Mouse (Mus musculus) kidney, adult 18-20 months (tissue): ENCODE results near the gene Ppp1r12b.
A peak's percentile ranks its signal among the peaks of the same experiment; 100 is the strongest.

Experiments
- DNase-seq: peaks from one replicate; pipeline ENCODE4 v3.0.0; 2021

Ppp1r12b gene

DNA sequence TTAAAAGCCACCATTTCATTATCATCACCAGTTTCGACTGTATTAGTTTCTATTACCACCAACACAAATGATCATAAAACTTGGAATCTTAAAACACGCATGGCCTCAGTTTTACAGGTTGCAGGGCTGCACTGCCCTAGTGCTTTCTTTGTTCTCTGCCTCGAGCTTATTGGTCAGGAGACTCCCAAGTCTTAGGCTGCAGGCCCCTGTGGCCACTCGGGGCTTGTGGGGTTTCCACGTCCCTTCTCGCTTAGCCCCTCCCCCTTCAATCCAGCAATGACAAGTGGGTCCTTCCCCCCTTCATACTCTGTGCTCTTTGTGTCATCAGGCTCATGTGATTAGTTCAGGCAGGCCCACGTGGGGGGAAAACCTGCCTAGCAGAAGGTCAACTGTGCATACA is 167.6 kb downstream of the Ppp1r12b start:
- DNase-seq: no peak

DNA sequence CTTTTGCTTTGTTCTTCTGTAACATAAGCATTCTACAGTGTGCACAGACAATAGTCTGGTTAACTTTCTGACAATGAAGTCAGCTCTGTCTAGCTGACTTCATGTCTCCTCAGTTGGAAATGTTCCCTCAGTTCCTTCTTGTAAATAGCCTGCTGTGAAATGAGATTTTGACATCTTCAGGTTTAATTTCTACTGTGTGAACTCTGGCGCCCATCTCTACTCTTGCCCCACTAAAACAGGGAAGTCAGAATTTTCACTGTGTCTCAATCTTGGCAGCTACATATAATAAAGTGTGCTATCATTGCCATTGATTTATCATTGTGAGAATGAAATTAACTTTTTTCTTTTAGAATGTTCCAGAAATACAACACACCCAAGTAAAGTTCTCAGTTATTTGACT is 170.8 kb downstream of the Ppp1r12b start:
- no peak for DNase-seq

DNA sequence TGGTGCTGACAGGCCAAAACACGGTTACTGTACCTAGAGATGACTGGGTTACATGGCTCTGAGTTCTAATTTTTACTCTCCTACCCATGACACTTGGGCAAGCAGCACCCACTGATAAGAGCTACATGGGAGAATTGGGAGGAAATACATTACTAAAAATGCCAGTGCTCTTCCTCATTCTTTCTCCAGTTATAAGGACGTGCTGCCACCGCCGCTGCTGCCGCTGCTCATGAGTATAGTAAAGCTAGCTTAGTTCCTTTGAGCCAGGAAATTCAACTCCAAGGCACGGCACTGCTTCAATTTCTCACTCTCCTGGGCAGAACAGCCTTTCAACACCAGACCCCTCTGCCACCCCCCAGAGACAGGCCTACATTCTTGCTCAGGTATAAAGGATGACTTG is 171.3 kb downstream of the Ppp1r12b start:
- DNase-seq: no peak

DNA sequence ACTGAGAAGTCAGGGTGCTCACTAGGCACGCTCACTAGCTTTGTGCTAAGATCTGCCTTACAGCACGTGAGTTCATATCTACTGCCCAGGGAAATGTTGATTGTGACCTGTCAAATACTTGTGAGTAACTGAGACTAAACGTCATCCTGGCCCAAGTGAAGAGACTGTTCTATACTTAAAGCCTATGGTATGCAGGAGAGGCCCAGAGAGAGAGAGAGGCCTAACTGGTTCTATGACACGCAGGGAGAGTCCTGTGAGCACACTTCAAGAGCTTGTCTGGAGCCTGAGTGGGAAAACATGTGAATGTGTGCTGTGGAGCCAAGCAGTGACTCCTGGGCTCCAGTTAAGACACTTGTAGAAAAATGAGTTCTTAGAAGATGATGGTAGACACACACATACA is 171.8 kb downstream of the Ppp1r12b start:
- no peak for DNase-seq

DNA sequence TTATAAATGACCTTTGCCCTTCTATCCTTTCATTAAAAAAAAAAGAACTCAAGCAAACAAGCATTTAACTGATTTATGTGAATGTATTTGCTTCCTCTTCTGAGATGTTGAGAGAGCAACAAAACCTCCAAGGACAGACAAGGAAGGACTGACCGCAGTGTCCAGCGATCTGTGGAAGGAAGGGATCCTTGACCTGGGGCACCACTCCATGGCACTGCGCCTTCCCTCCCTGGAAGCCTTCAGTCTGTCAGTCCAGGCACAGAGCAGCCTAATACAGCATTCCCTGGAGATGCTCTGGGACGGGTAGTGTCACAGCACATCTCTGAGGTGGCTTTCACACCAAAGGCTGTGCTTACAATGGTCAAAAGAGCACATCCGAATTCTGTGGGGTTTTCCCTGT is 172.9 kb downstream of the Ppp1r12b start:
- DNase-seq: no peak

DNA sequence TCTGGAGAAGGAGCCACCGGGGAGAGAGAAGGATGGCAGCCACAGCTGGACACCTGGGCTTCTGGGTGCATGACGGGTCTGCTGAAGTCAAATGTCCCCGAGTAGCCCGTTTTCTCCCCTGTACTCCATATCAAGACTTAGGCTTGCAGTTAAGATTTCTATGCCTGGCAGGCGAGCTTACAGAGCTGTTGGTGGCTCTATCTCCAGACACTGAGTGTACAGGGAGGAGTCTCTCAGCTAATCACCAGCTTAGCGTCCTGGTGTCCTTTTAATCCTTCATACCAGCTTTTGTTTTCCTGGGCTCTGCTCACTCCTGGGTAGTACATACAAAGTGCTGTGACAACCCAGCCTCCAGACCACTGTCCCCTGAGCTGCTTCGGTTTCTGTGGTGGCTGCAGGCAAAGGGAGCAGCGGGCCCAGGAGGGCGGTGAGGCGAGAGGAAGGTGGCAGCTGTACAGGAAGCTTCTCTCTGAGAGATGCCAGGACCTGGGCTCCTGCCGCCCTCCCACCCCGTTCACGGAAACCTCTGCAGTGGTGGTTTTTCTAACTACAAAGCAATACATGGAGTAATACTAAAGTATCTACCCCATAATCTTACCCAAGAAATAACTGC is 177.7 kb downstream of the Ppp1r12b start:
- DNase-seq: no peak

DNA sequence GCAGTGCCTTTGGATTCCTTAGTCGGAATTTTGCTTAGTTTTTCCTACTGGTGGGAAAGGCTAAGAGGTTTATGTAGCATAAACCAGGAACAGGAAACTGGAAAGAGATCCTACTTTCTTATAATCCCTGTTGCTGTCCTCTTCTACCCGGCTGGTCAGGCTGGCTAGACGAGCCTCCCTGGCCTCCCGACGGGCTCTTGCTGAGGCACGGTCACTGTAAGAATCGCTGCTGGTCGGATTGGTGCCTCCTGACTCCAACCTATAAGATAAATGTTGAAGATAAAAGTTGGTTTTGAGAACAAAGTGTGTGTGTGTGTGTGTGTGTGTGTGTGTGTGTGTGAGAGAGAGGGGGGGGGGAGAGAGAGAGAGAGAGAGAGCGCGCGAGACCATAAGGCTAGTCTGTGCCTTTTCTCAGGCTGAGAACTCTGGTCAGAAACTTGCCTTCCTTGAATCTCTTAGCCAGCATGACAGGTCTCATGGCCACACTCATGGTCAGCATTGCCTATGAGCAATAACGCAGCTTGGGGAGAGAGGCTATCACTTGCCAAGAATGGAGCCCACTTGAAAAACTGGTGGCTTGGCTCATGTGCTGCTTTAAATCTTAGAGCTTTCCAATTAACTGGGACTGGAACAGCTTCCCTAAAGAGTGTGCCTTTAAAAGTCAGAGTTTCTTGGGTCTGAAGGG is 178.4 kb downstream of the Ppp1r12b start:
- DNase-seq: no peak

DNA sequence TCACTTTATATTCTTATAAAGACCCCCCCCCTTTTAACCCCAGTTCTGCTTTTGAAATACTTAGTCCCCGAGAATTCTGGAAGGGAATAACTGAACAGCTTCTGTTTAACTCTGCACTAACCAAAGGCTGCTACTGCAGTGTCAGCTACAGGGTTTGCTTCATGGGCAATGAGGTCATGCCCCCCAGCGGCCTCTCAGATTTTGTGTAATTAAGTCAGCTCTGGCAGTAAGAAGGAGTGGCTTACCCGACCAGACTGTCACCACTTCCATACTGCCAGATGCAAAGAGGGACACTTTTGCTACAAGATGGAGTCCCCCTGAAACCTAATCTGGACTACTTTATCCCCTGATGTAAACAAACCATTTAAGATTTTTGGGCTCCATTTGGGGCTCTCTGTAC is 180.1 kb downstream of the Ppp1r12b start:
- DNase-seq: no peak

DNA sequence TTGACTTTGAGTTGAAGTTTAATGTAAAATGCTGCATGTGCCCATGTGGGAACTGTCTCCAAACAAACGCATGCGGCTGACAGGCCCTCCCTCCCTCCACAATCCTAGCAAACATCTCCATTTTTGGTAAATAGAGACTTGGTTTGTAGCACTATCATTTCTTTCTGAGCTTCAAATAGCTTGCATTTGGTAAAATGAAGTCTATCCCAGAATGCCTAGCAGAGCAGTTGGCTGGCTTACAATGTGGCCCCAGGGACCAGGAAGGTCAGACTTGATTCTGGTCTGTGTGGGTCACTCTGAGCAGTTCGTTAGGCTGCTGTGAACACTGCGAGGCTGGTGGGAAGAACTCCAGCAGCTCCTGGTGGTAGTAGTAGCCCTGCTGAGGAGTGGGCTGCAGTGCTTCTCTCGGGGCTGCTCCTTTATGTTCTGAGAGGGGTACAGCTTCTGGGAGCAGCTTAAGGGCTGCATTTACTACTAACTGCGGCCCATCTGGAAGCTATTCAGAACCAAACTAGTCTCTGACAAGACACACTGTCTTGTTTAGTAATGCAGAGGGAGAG is 180.9 kb downstream of the Ppp1r12b start:
- DNase-seq: peak; percentile 64

DNA sequence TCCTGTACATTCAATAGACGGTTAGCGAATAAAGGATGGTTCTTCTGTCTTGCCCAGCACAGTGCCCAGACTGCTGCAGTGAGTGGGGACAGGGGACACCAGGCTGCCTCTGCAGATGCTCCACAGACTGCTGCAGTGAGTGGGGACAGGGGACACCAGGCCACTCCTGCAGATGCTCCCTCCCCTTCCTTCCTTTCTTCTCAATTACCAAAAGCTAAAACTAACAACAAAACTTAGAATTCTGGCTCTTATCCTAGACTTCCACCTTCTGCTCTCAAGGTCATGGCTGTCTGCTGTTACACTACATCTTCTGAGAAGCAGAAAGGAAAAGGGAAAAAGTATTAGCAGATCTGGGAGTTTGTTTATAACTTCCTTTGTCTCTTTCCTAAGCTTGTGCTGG is 181.5 kb downstream of the Ppp1r12b start:
- no peak for DNase-seq

DNA sequence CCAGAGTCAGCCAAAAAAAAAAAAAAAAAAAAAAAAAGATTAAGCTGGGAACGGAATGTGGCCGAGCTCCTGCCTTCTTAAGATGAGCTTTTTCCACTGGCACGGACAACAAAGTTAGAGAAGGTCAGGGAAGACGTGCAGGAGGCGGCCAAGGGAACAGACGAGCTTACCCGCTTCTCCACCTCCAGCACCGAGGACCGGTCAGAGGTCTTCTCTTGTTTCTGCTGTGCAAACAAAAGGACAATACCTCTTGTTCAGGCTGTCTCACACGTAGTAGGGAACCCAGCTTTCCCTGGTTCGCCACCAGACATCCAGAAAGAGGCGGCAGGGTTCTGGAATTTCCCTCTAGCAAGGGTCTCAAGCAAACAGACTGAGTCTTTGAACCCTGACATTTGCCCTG is 182.5 kb downstream of the Ppp1r12b start:
- DNase-seq: no peak

DNA sequence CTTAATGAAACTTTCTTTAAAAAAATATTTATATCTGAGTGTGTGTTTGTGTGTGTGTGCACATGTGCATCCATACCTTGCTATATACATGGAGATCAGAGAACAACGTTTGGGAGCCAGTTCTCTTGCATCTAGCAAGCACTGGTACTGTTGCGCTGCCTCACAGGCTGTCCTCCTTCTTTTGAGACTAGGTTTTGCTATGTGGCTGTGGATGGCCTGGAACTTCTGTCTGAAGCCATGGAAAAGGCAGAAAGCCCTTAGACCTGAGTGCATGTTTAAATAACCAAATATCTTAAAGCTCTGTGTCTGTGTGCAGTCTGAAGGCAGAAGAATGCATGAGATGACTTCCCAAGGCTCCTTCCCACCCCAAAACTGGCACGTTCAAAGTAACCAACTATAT is 182.9 kb downstream of the Ppp1r12b start:
- no peak for DNase-seq

DNA sequence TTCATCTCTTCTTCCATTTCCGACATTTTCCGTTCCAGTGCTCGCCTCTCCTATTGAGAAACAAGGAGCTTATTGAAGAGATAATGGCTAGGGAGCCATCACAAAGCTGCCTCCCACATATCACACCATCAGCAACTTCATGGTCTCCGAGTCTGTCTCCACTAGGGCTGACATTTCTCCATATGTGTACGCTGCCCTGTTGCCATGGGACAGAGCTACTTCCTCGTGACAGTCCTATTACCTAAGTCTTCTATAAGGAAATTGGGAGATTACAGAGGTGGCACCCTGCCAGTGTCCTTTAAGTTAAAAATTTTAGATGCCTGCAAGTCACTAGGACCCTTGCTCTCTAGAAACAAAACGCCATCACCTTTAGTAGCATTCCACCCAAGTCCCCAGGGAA is 183.7 kb downstream of the Ppp1r12b start:
- no peak for DNase-seq

DNA sequence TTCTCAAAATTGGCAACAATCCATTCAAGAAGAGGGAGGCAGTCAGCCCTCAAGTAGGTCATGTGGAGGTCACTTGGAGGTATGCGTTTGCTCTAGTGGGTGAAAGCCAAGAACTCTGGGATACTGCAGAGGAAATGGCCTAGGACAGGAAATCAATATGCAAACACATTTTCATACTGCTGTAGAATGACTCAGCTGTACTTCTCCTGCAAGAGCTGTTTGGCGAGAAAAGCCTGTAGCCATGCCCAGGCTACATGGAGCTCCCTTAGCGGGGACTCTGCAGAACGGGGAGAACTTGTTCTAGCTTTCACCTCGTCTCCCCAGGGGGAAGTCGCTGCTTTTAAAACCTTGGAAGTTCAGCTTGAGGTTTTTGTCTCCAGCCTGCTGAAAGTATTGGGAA is 184.4 kb downstream of the Ppp1r12b start:
- peak; percentile 27 for DNase-seq

DNA sequence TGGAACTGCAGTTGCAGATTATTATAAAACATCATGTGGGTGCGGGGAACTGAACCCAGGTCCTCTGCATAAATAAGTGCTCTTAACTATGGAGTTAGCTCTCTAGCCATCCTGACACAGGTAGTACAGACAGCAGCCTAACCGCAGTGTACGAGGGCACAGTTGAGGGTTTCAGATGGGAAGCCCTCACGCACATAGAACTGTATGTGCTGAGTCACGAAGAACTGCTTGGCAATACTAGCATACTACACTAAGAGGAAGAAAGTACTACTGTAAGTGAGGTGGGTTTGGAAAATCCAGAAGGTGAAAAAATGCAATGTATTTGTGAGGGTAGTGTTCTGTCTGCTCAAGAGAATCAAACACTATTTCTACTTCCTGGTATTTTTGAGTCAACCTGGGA is 185.4 kb downstream of the Ppp1r12b start:
- DNase-seq: no peak

DNA sequence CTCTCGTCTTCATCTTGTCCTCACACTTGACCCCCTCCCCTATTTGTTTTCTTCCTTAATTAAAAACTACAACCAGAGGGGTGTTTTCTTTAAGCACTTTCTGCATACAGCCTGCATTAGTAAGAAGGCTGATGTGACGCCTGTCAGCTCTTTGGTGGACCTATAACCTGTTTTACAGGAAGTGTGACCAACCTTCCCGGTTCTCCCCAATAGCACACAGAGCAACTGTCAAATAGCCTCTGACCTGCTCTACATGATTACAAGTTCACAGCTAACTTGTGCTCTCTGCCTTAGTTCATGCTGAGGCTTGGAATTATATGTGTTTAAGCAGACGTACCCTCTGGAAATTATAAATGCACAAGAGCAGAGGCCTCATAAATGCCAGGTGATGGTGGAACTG is 189.3 kb downstream of the Ppp1r12b start:
- no peak for DNase-seq

DNA sequence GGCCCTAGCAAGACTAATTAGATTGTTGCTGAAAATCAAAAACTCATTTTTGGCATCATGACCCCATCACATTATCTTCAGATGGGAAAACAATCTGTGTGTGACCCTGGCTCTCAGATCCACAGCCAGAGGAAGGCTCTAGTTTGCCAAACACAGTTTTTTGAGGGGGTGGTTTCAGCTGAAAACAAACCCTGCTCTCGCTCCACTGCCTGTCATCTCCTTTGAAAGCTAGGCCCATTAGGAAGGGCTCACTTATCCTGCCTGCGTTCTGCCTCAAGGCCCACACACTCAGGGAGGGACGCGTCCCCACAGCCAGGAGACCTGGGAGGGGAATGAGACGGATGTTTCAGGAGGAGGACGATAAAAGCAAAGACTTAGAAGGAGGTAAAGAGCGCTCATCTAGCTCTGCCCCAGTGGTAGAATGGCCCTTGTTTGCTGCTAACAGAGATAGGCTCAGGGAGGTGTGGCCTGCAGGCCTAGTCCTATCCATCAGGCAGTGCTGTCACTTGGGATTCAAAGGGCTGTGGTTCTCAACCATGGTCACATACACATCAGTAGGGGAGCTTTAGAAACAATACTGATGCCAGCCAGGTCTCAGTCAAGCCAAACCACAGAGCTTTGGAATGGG is 190.8 kb downstream of the Ppp1r12b start:
- no peak for DNase-seq

DNA sequence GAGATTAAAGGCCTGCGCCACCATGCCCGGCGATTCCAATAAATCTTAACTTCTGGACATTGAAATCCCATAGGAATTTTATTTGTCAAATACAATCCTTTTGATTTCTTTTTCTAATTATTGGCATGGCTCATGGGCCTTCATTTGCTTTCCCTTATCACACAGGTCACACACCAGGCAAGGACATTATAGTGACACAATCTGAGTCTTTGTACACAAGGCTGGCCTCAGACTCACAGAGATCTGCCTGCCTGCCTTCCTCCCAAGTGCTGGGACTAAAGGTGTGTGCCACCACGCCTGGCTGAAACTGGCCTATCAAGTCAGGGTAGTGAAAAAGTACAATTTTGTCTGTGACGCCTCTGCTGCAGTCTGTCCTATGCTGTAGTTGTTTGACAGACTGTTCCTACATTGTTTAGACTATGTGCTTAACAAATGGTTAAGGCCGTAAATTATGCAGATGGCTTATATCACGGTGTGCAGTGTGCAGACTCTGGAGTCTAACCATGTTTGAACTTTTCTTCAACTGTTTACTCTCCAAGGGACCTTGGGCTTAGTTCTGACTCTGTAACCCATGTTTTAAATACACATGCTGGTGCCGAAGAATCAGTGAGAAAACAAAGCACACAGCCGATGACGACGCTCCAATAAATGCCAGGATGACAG is 191.8 kb downstream of the Ppp1r12b start:
- DNase-seq: no peak

DNA sequence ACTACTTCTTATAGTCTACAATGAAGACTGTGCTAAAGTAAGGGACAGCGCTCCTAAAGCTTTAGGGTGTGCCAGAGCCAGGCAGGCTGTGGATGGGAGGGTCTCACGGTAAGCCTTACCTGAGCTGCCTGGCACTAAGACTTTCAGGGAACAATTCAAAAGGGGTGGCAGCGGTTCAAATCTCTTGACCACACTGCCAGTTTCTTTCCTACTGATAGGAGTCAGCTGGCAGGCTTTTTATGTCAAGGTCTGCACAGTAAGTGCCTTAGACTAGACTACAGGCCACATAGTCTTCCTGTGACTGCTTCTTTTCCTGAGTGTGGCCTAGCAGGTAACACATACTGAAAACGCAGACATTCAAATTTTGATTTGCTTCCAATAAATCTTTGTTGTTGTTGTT is 192.5 kb downstream of the Ppp1r12b start:
- no peak for DNase-seq

DNA sequence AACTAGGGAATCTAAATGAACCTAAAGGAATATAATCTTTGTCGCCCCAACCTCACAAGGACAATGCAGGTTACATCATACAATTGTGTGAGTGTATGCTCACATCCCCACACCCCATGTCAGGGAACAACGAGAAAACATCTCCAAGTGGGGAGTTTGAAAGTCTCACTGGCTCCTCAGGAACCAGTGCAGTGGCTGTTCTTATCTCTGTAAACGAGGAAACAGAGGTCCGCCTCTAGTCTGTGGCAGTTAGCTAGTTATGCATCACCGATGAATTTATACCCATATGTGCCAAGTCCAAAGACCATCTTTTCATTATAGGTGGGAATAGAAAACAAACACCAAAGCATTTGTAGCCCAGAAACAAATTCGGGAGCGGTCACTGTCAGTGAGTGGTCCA is 194.2 kb downstream of the Ppp1r12b start:
- no peak for DNase-seq

DNA sequence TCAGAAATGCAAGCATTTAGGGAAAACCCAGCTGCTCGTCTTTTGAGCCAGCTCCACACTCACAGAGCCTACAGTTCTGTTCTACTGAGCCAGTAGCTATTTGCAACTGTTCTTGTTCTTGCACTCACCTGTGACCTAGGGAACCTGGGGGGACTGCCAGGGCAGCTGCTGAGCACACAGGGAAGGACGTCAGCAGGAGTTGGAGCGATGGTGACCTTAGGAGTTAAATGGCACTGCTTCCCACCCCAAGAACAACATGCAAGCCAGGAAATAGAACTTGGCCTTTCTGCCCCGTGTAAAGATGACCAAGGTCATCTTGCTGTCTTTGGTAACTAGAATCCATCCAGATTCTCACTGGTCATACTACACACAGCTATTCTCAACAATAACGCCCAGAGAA is 195.1 kb downstream of the Ppp1r12b start:
- DNase-seq: no peak

DNA sequence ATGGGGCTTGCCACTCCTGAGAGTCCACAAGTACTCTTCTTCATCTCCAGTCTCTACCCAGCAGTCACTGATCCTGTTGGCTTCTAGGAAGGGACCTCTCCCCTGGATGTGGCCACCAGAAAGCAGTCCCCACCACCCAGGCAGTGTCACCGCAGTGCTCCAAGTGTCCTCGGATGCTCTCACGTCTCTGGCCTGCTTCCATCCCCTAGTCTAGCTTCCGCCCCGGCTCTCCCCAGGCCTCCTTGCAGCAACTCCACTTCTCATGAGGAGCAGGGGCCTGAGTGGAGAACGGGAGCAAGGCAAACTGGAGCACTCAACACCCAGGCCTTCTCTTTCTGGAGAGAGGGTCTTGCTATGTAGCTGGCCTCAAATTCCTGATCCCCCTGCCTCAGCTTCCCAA is 196.6 kb downstream of the Ppp1r12b start:
- peak; percentile 16 for DNase-seq

DNA sequence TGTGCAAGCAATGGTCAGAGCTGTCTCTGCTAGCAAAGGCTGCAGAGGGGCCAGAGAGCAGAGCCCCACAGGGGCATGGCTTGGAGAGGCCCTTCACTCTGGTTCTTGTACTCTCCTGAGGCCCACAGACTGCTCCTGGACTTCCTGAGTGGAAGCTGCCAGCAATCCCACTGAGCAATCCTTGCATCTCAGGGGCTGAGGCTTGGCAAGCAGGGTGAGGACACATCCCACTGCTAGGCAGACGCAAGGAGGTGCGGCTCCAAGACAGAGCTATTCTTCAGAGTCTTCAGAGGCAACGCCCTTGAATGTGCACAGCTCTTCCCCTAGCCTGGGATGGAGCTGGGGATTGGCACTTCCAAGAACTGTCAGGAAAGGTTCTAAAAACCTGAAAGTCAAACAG is 198.5 kb downstream of the Ppp1r12b start:
- no peak for DNase-seq
